Mouse (Mus musculus) layer of hippocampus, postnatal 10 days (tissue): ENCODE measurements at regions not wholly inside any gene's neighbourhood (a gene's known extent, or its start where the extent isn't known, plus 50 kb on each side); places are given as distances from the start of the nearest gene placed in this dataset.

Source experiments
- DNase-seq, 2 experiments: peaks; one replicate each; pipeline ENCODE4 v3.0.0; 2021; ENCODE audit warnings: low spot score in 2 of 2

DNA sequence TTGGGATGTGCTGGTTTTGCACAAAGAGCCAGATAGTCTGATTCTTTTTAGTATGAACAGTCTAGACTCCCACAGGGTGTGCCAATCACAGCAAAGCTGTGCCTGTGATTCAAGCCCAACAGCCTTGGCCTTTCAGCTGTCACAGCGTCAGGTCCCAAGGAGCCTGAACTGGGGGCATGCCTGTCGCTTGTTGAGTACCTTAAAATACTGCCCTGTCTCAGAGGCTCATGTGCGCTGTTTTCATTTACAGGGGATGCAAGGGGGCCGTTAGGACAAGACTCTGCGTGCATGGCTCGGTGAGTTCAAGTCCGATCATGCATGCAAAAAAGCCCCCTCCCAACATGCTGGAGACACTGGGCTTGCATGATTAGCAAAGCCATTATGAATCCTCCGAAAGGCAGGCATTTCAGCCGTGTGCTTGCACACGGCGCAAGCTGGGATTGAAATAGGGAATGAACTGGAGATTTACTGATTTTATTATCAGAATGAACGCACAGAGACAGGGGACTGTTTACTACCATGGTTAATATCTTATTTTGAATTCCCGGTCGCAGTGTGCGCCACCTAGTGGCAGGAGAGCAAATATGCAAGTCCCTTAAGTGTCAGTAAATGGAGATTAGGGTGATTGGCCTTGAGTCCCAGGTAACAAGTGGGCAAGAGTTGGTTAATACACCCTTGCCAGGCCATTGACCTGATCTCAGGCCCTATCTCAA lies 332.8 kb upstream of the Camk1g start:
- DNase-seq = peak; percentile 65 to 71

DNA sequence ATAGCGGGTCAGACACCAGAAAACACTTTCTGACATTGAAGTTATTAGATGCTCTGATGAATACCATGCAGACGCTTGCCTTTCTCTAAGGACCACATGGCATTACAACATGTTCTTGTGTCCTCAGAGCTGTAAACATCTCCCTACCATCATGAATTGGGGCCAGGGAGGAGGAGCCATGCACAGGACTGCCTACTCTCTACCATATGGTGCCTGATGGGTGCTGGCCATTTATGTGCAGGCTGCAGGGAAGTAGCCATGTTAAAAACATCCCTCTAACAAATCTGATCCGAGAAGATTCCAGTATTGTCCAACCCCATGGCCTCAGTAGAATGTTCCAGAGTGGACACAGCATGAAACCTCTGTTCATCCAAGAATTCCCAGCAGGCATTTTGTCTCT lies 330.1 kb upstream of the Camk1g start:
- no peak for DNase-seq

DNA sequence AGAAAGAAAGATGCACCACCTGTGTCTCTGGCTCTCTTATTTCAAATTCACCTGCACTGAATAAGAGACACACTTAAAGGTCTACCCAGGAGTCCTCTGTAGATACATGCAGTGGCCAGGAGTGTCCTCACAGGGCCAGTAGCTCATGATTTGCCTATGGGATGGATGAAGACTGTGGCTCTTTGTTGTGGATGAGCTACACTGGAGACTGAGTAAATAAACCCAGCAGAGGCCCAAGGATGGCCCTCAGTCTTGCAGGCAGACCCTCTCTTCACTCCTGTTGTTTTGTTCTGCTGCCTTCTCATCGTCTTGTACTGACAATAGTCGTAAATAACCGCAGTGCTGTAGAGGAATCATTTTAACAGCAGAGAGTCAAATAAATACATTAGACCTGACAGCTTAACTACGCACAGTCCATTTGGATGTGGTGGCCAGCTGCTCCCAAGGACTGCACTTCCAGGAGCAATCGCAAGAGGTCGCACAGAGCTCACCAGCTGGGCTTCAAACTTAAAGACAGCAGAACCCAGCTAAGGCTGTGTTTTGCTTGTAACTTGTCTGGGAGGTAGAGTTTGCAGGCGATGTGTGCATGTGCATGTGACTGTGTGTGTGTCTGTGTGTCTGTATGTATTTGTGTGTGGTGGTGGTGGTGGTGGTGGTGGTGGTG lies 328.6 kb upstream of the Camk1g start:
- DNase-seq = peak; percentile 84 to 87

DNA sequence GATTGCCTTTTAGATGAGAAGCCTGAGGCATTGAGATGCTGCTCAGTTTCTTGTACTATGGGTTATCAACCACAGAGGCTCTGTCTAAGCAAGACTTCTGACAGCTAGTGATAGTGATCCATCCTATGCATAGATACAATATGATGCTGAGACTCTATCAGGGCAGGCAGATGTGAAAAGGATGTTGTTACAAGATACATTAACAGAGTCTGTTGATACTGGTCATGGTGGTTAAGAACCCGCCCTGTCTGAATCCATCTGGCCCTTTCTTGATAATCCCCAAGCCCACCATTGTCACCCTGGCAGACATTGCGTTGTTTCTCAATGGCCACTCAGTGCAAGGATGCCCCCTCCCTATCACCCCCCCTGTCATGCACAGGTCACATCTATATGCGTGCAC lies 327.8 kb upstream of the Camk1g start:
- DNase-seq = no peak

DNA sequence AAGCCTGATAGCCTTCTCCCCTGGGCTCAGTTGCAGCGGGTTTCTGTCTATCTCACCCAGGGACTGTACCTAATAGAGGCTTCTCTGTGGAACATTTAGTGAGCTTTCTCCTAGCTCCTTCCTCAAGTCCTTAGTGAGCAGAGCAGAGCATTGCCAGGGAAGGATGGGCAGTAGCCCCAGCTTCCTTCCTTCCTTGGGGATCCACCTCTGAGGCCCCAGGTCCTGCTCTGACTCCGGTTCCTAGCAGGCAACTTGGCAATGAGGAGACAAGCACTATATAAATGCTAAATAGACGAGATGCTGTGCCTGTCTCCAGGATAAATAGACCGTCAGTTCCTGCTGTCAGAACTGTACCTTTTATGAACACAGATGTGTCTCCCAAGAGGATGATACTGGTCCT lies 326.9 kb upstream of the Camk1g start:
- no peak for DNase-seq

DNA sequence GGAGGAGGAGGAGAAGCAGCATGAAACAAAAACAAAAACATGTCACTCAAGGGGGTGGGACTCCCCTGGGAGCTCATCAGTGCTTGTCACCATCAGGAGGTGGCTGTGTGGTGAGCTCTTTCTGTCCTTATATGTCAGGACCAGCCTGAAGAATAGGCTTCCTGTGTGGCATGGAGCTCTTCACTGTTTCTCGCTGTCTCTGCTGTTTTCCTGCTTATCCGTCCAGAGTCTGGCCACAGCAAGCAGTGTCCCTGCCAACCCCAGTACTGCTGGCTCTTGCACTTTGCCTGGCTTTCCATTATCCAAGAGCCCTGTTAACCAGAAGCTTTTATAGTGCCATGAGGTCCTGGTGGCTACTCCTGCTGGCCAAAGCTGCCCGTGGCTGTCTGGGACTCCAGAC lies 322.9 kb upstream of the Camk1g start:
- DNase-seq = no peak

DNA sequence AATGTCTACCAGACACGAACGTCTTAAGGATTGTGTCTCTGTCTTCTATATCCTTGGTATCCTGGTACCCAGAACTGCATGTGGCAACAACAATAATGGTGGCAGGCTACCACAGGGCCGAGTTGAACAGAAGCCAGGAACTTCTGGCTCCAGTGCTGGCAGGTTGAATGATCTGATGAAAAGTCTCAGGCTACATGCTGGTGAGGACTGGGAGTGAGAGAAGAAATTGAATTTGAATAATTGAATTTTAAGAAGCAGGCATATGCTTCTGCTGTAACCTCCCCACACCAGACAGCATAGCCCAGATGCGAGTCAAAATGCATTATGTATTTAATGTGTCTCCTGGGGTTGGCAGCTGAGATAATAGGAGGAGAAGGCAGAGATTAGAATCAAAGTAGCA lies 319.5 kb upstream of the Camk1g start:
- no peak for DNase-seq

DNA sequence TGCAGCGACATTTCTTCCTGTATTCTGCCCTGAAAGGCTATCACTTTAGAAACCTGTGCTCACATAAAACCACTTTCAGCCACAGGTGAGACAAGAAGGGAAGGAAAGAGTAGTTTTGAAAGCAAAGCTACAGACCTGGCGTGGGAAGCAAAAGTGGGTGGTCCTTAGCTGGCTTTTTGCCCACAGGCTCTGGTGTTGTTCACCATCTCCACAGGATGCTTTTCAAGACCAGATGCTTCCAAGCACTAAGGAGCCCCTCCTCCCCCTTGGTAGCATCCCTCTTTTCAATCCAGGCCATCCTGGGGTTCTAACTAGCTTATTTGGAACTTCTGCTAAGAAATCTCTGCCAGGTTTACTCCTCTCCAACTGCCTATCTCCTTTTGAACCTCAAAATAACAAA lies 312.8 kb upstream of the Camk1g start:
- no peak for DNase-seq

DNA sequence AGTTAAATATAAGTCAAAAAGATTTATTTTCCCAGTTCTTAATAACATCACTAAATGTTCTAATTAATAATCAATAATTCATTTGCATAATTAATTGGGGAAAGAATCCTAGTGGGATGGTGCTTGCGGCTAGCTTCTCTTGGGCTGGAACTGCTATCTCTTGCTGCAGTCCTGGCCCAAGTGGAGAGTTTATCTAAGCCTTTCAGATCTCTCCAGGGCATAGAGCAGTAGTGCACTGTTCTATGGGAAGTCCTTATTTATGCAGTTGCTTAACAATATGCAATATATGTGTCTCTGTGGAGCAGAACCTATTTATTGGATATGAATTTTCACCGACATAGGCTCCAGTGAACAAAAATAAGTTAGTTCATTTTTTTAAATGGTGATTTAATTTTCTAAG lies 308.4 kb upstream of the Camk1g start:
- DNase-seq = no peak

DNA sequence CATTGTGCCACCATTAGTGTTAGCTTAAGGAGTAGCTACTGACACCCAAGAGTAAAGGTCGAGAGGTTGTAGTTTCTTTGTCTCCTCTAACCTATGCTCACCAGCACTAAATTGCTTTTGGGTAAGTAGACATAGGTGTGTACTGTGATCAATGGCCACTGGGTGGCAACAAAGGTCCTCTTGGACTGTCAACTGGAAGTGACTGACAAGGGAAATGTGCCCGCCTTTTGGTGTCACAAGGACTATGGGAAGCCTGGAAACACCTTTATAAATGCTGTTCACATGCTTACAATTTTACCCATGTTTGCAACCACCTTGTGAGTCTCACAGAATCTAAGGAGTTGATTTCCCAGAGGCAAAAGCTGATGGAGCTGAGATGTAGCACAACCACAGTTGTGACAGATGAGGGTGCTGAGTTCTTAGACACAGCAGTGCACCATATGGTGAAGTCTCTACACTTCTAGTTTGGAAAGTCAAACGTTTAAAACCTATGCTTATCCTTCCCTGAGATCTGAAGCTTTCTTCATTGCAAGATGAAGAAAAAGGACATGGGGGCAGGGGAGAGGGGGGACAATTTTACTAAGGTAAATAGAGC lies 303.2 kb upstream of the Camk1g start:
- DNase-seq = peak; percentile 51 to 68

DNA sequence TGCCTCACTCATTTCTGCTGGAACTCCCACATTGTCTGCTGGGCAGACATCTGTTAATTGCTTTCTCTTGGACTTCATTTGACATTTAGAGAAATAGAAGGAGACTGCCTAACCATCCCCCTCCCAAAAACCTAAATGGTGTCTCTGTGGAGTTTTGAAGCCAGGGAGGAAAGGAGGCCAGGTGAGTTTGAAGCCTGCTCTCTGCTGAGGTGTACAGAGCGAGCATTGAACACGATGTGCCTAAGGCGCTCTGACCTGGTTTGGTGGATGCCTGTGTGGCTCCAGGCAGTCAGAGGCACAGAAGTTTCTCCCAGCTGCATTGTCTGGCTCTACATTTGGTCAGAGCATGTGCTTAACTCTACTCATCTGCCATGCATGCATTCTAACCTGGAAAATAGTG lies 302.6 kb upstream of the Camk1g start:
- no peak for DNase-seq

DNA sequence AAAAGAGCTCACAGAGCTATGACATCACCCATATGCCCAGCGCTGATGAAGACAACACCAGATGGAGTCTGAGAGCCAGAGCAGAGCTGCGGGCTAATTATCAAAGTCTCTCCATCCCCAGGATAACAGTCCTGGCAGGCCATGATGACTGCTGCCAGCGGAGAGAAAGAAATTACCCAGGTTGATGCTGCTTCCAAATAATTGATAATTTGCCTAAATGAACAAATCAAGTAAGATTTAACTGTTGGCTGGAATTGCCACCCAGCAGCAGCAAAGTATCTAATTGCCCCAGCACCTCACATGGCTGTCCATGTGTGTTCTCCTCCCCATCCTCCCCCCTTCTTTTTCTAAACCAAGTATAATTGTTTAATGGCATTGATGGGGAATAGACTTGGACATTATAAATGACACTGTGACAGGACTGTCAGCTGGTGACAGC lies 301.7 kb upstream of the Camk1g start:
- peak in 1 of 2 experiments; percentile 39 for DNase-seq

DNA sequence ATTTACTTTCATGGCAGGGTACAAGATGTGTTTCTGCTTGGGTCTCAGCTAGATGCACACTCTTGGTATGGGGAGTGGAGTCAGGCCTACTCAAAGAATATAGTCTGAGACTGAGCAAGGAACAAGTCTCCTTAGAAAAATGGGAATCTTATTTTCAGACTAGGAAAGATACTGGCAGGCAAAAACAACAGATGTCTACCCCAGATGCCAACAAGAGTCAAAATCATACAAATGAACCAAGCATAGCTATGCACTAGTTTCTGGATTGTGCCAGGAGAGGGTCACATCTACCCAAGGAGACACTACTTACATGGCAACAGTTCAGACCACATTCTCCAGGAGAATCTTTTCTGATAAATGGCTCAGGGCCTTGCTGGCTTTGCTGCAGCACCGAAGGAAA lies 300.9 kb upstream of the Camk1g start:
- DNase-seq = no peak

DNA sequence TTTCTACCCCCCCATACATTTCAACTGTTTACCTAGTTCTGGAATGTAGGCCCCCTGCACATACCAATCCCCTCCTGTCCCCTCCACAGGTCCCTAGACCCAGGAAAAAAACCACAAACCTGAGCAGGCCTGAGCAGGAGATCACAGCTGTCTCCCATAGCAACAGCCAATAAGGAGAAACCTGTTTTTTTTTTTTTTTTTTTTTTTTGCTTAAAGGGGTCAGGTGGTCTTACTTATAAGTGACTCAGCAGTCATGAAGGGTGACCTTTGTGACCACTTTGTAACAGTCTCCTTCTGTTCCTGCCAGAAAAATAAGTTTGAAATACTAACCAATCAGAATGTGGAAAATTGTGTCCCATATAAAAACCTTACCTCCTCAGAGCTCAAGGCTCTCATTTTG lies 299.9 kb upstream of the Camk1g start:
- DNase-seq = no peak

DNA sequence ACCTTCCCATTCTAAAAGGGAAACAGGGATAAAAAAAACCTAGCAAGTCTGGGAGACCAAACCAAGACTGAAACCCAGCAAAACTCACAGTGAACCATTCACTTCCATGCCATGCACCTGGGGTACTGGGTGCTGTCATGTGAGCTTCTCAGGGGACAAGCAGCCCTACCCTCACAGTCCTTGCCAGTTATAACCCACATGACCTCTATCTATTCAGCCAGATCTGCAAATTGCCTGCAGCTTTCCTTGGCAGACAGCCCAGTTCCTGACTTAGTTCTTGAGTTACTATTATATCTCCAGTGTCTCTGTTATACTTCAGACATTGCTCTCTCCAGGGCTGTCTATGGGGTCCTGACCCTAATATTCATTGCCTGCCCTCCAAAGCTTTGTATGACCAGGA lies 298.7 kb upstream of the Camk1g start:
- DNase-seq = no peak

DNA sequence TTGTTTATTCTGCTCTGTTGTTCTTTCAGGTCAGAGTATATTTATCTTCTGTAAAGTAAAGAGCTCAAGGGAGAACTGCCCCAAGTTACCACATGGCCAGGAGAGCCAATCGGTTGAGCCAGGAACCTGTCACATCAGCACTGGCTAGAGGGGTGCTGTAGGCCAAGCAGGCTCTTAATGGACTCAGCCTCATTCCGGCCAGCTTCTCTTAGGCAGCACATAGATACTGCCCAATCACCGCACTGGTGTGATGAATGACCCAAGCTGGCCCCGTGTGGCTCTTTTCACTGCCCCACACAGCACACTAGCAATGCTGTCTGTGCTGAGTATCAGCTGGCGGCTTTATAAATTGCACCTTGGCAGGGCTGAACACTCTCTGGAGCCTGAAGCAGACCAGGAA lies 295.8 kb upstream of the Camk1g start:
- DNase-seq = no peak

DNA sequence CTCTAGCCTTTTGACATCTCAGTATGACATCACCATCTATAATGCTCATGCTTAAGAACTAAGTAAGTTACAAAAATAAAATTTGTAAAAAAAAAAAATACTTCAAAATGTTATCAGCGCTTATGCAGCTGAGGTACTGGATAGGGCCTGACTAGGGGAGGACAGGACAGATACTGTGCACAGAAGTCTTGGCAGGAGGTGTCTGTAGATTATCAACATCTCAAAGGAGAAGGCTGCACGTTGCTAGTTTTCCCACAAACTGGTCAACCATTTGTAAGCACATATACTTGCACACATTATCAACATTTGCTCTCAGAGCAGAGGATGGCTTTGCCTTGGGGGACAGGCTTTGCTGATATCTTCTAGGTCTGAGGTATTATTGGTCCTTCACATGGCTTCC lies 294.5 kb upstream of the Camk1g start:
- no peak for DNase-seq

DNA sequence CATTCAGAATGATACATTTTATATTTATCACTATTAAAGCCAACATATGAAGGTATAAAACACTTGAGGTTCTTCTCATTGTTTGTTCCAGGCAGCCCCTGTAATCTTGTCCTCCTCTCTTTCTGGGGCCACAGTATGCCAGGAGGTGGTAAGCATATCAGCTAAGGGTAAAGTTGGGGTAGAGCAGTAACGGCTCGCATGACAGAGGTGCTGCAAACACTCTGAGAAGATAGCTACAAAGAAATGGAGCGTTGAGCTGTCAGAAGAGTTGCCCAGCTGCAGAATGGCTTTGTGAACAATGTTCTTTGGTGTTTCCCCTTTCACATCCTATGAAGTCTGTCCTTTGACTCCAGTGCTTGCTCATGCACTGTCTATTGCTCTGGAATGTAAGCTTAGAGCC lies 293.5 kb upstream of the Camk1g start:
- no peak for DNase-seq

DNA sequence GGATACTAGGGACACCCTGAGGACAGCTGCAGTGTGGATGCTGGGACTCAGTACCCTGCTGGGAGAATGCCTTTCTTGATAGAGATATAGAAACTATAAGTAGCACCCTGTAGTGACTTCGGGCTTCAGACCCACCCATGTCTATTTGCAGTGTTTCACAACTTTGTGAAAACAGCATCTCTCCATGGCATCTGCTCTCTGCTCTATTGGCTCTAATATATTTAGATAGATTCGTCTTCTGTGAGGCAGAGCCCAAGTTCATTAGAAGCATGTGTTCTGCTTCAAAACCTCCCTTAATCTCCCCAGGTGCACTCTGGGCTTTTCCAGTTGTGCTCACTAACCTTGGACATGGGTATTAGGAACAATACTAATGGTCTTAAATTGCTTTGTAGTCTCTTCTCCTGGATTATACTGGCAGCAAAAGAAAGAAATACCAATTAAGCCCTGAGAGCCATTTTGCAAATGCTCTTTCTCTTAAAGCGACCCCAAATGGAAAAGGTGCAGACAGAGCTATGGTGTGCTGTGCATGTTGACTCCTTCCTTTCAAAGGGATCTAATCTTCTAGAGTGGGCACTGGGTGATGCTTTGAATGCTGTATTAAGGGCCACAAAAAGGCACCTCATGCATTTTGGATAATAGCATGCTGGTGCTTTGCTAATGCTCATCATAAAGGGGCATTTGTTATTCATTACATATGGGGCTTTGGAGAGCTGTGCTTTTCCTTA lies 292.2 kb upstream of the Camk1g start:
- no peak for DNase-seq

DNA sequence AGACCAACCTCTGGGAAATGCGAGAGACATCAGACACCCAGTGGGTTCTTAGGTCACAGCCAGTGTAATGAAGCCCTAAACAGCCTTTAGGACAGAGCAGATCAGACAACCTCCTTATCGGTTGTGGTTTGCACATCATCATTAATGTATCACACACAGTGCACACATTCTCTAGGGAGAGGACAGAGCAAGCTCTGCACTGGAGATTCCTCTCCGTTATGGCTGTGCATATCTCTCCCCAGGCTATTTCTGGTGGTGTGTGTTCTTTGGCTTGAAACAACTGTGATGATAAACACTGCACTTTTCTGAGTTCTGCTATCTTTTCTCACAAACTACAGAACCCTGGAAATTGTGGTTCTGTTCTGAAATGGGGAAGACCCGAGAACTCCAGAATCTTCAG lies 291.3 kb upstream of the Camk1g start:
- DNase-seq = no peak

DNA sequence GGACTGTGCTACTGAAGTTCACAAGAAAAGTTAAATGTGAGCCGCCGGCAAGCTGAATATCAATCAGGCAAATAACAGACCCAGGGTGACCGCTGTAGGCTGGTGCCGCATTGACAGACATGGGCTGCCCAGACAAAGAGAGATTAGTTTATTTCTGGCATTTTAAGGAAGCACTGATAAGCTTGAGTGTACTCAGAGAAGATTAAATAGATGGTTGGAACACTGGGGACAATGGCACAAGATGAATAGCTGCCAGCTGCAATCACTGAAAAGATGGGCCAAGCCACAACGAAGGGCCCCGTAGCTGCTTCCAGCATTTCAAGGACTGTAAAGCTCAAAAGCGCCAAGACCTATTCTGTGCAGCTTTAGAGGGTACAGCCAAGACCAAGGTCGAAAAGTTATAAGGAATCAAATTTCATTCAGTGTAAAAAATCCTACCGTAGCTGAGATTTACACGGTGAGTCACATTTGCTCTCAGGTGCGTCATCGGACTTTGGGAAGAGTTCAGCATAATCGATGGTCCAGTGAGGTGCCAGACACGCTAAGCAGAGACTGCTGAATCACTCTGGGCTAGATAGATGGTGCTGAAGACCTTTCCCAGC lies 285.1 kb upstream of the Camk1g start:
- no peak for DNase-seq

DNA sequence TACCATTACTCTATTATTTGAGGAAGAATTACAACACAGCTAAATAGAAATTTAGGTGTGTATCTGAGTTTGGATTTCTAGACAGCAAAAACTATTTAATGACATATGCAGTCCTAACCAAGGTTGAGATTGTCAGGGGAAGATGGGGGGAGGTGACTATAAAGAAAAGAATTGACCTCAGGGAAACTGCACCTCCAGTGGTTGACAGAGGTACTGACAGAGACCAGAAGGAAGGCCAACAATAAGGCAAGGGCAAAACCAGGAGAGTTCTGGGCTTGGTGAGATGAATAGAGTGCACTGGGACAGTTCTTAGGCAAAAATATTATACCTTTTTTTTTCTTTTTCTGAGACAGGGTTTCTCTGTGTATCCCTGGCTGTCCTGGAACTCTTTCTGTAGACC lies 280.2 kb upstream of the Camk1g start:
- no peak for DNase-seq
